Mouse (Mus musculus) embryonic facial prominence, embryonic 12.5 days (tissue): Measurements from ENCODE around the gene A430033K04Rik. TPM values are rescaled to one million over a fixed set of nuclear protein-coding genes. Genes with fewer than 3 reads are reported as not detected.

Experiments
- ATAC-seq: fragments of 200-750 bp; cut with Nextera tagmentation; 2 replicates; pipeline ENCODE4 v1.8.0; 2017; ENCODE audit not compliant: insufficient number of reproducible peaks, insufficient read depth, low FRiP score, low TSS enrichment
- H3K27ac ChIP-seq: fragments of 300-500 bp; sonication (generic); 2 replicates; pipeline ENCODE4 v1.5.1; 2016; ENCODE audit warnings: mild to moderate bottlenecking
- H3K27me3 ChIP-seq: fragments of 300-500 bp; sonication (generic); 2 replicates; pipeline ENCODE4 v1.6.1; 2016; ENCODE audit warnings: mild to moderate bottlenecking, moderate library complexity
- H3K36me3 ChIP-seq: fragments of 300-500 bp; sonication (generic); 2 replicates; pipeline ENCODE4 v1.6.1; 2016; ENCODE audit warnings: mild to moderate bottlenecking
- H3K4me1 ChIP-seq: fragments of 300-500 bp; sonication (generic); 2 replicates; pipeline ENCODE4 v1.6.1; 2016
- H3K4me2 ChIP-seq: fragments of 300-500 bp; sonication (generic); replicated peaks from 2 replicates; pipeline ENCODE4 v1.6.1; 2016; ENCODE audit warnings: mild to moderate bottlenecking, moderate library complexity
- H3K4me3 ChIP-seq: fragments of 300-500 bp; sonication (generic); 2 replicates; pipeline ENCODE4 v1.5.1; 2016; ENCODE audit warnings: mild to moderate bottlenecking
- H3K9ac ChIP-seq: fragments of 300-500 bp; sonication (generic); 2 replicates; pipeline ENCODE4 v1.6.1; 2016; ENCODE audit warnings: mild to moderate bottlenecking, moderate library complexity
- H3K9me3 ChIP-seq: fragments of 300-500 bp; sonication (generic); 2 replicates; pipeline ENCODE4 v1.6.1; 2016; ENCODE audit warnings: mild to moderate bottlenecking, moderate library complexity
- WGBS: fragments of 180-500 bp; shearing (Covaris S2); methylation state at CpG from one replicate; pipeline ENCODE4 v1.1.7; 2016; 5-methylcytosine and 5-hydroxymethylcytosine counted together
- polyA plus RNA-seq: library from polyadenylated mRNA; unstranded; fragments of >200 nt; fragmentation: Nextera tagmentation; extraction: Ambion mirVana; gene quantifications from 2 replicates; pipeline ENCODE4 v1.2.1, GENCODE M21; 2016

A430033K04Rik gene
- polyA plus RNA-seq = 17.9 and 18.5 TPM in 2 replicates

GRCm38 (mm10) chr5:138622645-138623477 is at the start of gene A430033K04Rik:
A430033K04Rik (plus strand) TSS chr5:138622859.
- H3K4me3 ChIP-seq = peak within 1 kb of the TSS; percentile 78
- no peaks in the 10 kb centered on the region for H3K27me3 ChIP-seq
- H3K36me3 ChIP-seq = peaks cover 6% of the 10 kb centered on the region
- WGBS = under 1% methylated on average over 30 of the region's 30 CpGs
- peak; percentile 95 for ATAC-seq
- peak within 1 kb of the TSS; percentile 88 for H3K27ac ChIP-seq
- H3K4me1 ChIP-seq = peaks cover 14% of the 10 kb centered on the region
- H3K9ac ChIP-seq = peak within 1 kb of the TSS; percentile 85
- H3K9me3 ChIP-seq = 0 out of 2 replicates have a peak, but pooled peaks cover 5% of the 10 kb centered on the region
- H3K4me2 ChIP-seq = peak within 1 kb of the TSS; percentile 60

- H3K36me3 ChIP-seq = no peaks in the 10 kb centered on the region
- no peak overlapping the region for H3K27ac ChIP-seq
- H3K4me2 ChIP-seq = no peak overlapping the region
- WGBS = 90% methylated on average over 6 of the region's 6 CpGs
- H3K9ac ChIP-seq = no peak overlapping the region
- no peak for ATAC-seq
- no peaks in the 10 kb centered on the region for H3K9me3 ChIP-seq
- H3K4me3 ChIP-seq = no peak overlapping the region
- H3K27me3 ChIP-seq = no peaks in the 10 kb centered on the region
- no peaks in the 10 kb centered on the region for H3K4me1 ChIP-seq
Observed at GRCm38 (mm10) chr5:138587396-138587795, 35.3 kb upstream of the A430033K04Rik start.

- ATAC-seq = no peak
- WGBS = 100% methylated on average over 1 of the region's 1 CpGs
- Histone ChIP-seq H3K9ac (no peak overlapping the region), H3K27me3 (no peaks in the 10 kb centered on the region), H3K4me2 (peak overlapping the region; percentile 39), H3K9me3 (peaks cover 33% of the 10 kb centered on the region), H3K27ac (no peak overlapping the region), H3K36me3 (peaks cover 51% of the 10 kb centered on the region), H3K4me1 (no peaks in the 10 kb centered on the region), H3K4me3 (peak overlapping the region; percentile 72)
Observed at GRCm38 (mm10) chr5:138618353-138618752, 4.3 kb upstream of the A430033K04Rik start.

- ATAC-seq = peak; percentile 95
- H3K36me3 ChIP-seq = peaks cover 40% of the 10 kb centered on the region
- peak within 1 kb of the TSS; percentile 95 for H3K27ac ChIP-seq
- H3K9ac ChIP-seq = peak within 1 kb of the TSS; percentile 90
- peaks cover 10% of the 10 kb centered on the region for H3K4me1 ChIP-seq
- under 1% methylated on average over 43 of the region's 43 CpGs for WGBS
- peaks cover 33% of the 10 kb centered on the region for H3K9me3 ChIP-seq
- peak within 1 kb of the TSS; percentile 39 for H3K4me2 ChIP-seq
- no peaks in the 10 kb centered on the region for H3K27me3 ChIP-seq
- peak within 1 kb of the TSS; percentile 72 for H3K4me3 ChIP-seq
Observed at GRCm38 (mm10) chr5:138619211-138620128, 3.2 kb upstream of the A430033K04Rik start, which contains the start of gene Zfp68. Zfp68 (minus strand) TSS chr5:138619761.

- Histone ChIP-seq H3K36me3 (peaks cover 26% of the 10 kb centered on the region), H3K27me3 (no peaks in the 10 kb centered on the region), H3K4me3 (no peak overlapping the region), H3K4me1 (peaks cover 14% of the 10 kb centered on the region), H3K4me2 (no peak overlapping the region), H3K9me3 (peaks cover 22% of the 10 kb centered on the region), H3K27ac (no peak overlapping the region), H3K9ac (no peak overlapping the region)
- 86% methylated on average over 5 of the region's 5 CpGs for WGBS
- no peak for ATAC-seq
Observed at GRCm38 (mm10) chr5:138620836-138621235, 1.8 kb upstream of the A430033K04Rik start.

GRCm38 (mm10) chr5:138623478-138623875 is 818 bp downstream of the A430033K04Rik start:
- no peak for ATAC-seq
- peak overlapping the region; percentile 88 for H3K27ac ChIP-seq

GRCm38 (mm10) chr5:138636486-138636885 is 13.8 kb downstream of the A430033K04Rik start:
- H3K4me2 ChIP-seq = no peak overlapping the region
- WGBS = 95% methylated on average over 2 of the region's 2 CpGs
- ATAC-seq = no peak

More at GRCm38 (mm10) chr5:138623478-138623875, 818 bp downstream of the A430033K04Rik start:
- Histone ChIP-seq H3K9ac (peak overlapping the region; percentile 85), H3K4me1 (peaks cover 14% of the 10 kb centered on the region), H3K9me3 (no peaks in the 10 kb centered on the region), H3K4me2 (peak overlapping the region; percentile 60), H3K27me3 (no peaks in the 10 kb centered on the region), H3K36me3 (no peaks in the 10 kb centered on the region), H3K4me3 (peak overlapping the region; percentile 78)
- WGBS = 16% methylated on average over 3 of the region's 3 CpGs

GRCm38 (mm10) chr5:138641081-138641480 is 18.4 kb downstream of the A430033K04Rik start:
- Histone ChIP-seq H3K4me1 (no peaks in the 10 kb centered on the region), H3K27ac (no peak overlapping the region), H3K4me3 (no peak overlapping the region), H3K4me2 (no peak overlapping the region), H3K9me3 (no peaks in the 10 kb centered on the region), H3K27me3 (no peaks in the 10 kb centered on the region), H3K36me3 (peaks cover 59% of the 10 kb centered on the region), H3K9ac (no peak overlapping the region)
- ATAC-seq = no peak
- WGBS = 93% methylated on average over 3 of the region's 3 CpGs

More at GRCm38 (mm10) chr5:138636486-138636885, 13.8 kb downstream of the A430033K04Rik start:
- H3K27me3 ChIP-seq = no peaks in the 10 kb centered on the region
- H3K9ac ChIP-seq = no peak overlapping the region
- H3K4me1 ChIP-seq = no peaks in the 10 kb centered on the region
- no peak overlapping the region for H3K4me3 ChIP-seq
- no peak overlapping the region for H3K27ac ChIP-seq
- H3K9me3 ChIP-seq = no peaks in the 10 kb centered on the region
- peaks cover 35% of the 10 kb centered on the region for H3K36me3 ChIP-seq

- H3K27me3 ChIP-seq = no peaks in the 10 kb centered on the region
- no peaks in the 10 kb centered on the region for H3K4me1 ChIP-seq
- WGBS = 92% methylated on average over 3 of the region's 3 CpGs
- no peak for ATAC-seq
- peaks cover 66% of the 10 kb centered on the region for H3K36me3 ChIP-seq
- H3K4me2 ChIP-seq = no peak overlapping the region
- no peaks in the 10 kb centered on the region for H3K9me3 ChIP-seq
- H3K27ac ChIP-seq = no peak overlapping the region
- H3K9ac ChIP-seq = no peak overlapping the region
- no peak overlapping the region for H3K4me3 ChIP-seq
Observed at GRCm38 (mm10) chr5:138641761-138642160, 19.1 kb downstream of the A430033K04Rik start.

GRCm38 (mm10) chr5:138652911-138653310 is 30.3 kb downstream of the A430033K04Rik start:
- Histone ChIP-seq H3K4me3 (no peak overlapping the region), H3K9me3 (no peaks in the 10 kb centered on the region), H3K9ac (no peak overlapping the region), H3K27ac (no peak overlapping the region), H3K4me2 (no peak overlapping the region), H3K4me1 (no peaks in the 10 kb centered on the region), H3K27me3 (no peaks in the 10 kb centered on the region), H3K36me3 (peaks cover 26% of the 10 kb centered on the region)
- 85% methylated on average over 1 of the region's 1 CpGs for WGBS
- ATAC-seq = no peak

- H3K4me1 ChIP-seq = no peaks in the 10 kb centered on the region
- H3K4me2 ChIP-seq = no peak overlapping the region
- WGBS = 13% methylated on average over 2 of the region's 2 CpGs
- H3K4me3 ChIP-seq = no peak overlapping the region
- 0 out of 2 replicates have a peak, but pooled peaks cover 6% of the 10 kb centered on the region for H3K36me3 ChIP-seq
- H3K9ac ChIP-seq = no peak overlapping the region
- no peak overlapping the region for H3K27ac ChIP-seq
- H3K27me3 ChIP-seq = no peaks in the 10 kb centered on the region
- no peaks in the 10 kb centered on the region for H3K9me3 ChIP-seq
- no peak for ATAC-seq
Observed at GRCm38 (mm10) chr5:138656477-138657156, 34.0 kb downstream of the A430033K04Rik start.
